1 mouse cellular context compared by ENCODE assay signal in genomic region chr7:73355229-73355628, GRCm38 (mm10).
TF ChIP-seq lines count a peak whose summit lies in the region.

No protein-coding gene starts in this region.

TF ChIP-seq in MEL, 35 proteins besides CTCF, POLR2A, EP300 and RAD21 (continued from another document):
- TF ChIP-seq NELFE (IDR thresholded peaks at IDR 0.05; ENCODE audit: low read depth, low read length) = no peak
- TF ChIP-seq MEF2A (IDR thresholded peaks at IDR 0.05; ENCODE audit: extremely low read depth, insufficient replicate concordance, low read depth, low read length, poor library complexity, severe bottlenecking) = no peak
- peak; percentile 51; the same call in 1 of the 2 replicates for TF ChIP-seq MYB (IDR thresholded peaks at IDR 0.05; ENCODE audit: low read depth, low read length)
- no peak for TF ChIP-seq SMC3 (IDR thresholded peaks at IDR 0.05; ENCODE audit: low read depth, low read length)
- TF ChIP-seq MAFK (IDR thresholded peaks at IDR 0.05; ENCODE audit: borderline replicate concordance, low read depth, low read length) = no peak
- no peak for TF ChIP-seq TBP (IDR thresholded peaks at IDR 0.05; ENCODE audit: low read depth, low read length)
- TF ChIP-seq POLR2AphosphoS5 (IDR thresholded peaks at IDR 0.05; ENCODE audit: borderline replicate concordance, low read depth, low read length) = no peak
- no peak for TF ChIP-seq ZC3H11A (IDR thresholded peaks at IDR 0.05; ENCODE audit: low read depth, low read length)
- no peak for TF ChIP-seq ZMIZ1 (IDR thresholded peaks at IDR 0.05; ENCODE audit: low read depth, low read length)
- 0 out of 2 replicates have a peak, but pooled peaks have one; percentile 17 for TF ChIP-seq HCFC1 (IDR thresholded peaks at IDR 0.05; ENCODE audit: low read depth, low read length)
- peak; percentile 62 for TF ChIP-seq RCOR1 (IDR thresholded peaks at IDR 0.05; ENCODE audit: low read depth, low read length)
- no peak for TF ChIP-seq POLR2AphosphoS2 (IDR thresholded peaks at IDR 0.05; ENCODE audit: low read length)
- TF ChIP-seq USF2 (IDR thresholded peaks at IDR 0.05; ENCODE audit: borderline replicate concordance in 1 of 2, insufficient read depth in 1 of 2, low read depth in 1 of 2, low read length in 2 of 2) = no peak
- TF ChIP-seq ETS1 (IDR thresholded peaks at IDR 0.05; ENCODE audit: low read depth, low read length) = peak; percentile 90
- TF ChIP-seq MAX (IDR thresholded peaks at IDR 0.05; ENCODE audit: low read length) = peak; percentile 64
- peak; percentile 54 for TF ChIP-seq GATA1 (IDR thresholded peaks at IDR 0.05; ENCODE audit: low read depth, low read length)
- no peak for TF ChIP-seq KAT2A (conservative IDR thresholded peaks at IDR 0.05; ENCODE audit: low read depth, low read length)
- no peak for TF ChIP-seq E2F4 (IDR thresholded peaks at IDR 0.05; ENCODE audit: borderline replicate concordance, low read depth, low read length)
- no peak for TF ChIP-seq UBTF (IDR thresholded peaks at IDR 0.05; ENCODE audit: borderline replicate concordance, insufficient read depth, low read depth, low read length)
- TF ChIP-seq USF1 (IDR thresholded peaks at IDR 0.05; ENCODE audit: low read depth, low read length) = peak; percentile 35; the same call in 1 of the 2 replicates
- no peak for TF ChIP-seq CHD1 (IDR thresholded peaks at IDR 0.05; ENCODE audit: low read depth, low read length)
- TF ChIP-seq MXI1 (IDR thresholded peaks at IDR 0.05; ENCODE audit: low read depth, low read length) = peak; percentile 86
- no peak for TF ChIP-seq JUND (IDR thresholded peaks at IDR 0.05; ENCODE audit: low read depth, low read length)
- TF ChIP-seq TAL1 (IDR thresholded peaks at IDR 0.05; ENCODE audit: low read length) = peak; percentile 32; the same call in 1 of the 2 replicates
- TF ChIP-seq TCF12 (IDR thresholded peaks at IDR 0.05; ENCODE audit: low read depth, low read length) = peak; percentile 90
- peak; percentile 98 for TF ChIP-seq BHLHE40 (IDR thresholded peaks at IDR 0.05; ENCODE audit: borderline replicate concordance, low read depth, low read length)
- TF ChIP-seq MAZ (IDR thresholded peaks at IDR 0.05; ENCODE audit: low read depth, low read length) = no peak
- TF ChIP-seq CHD2 (IDR thresholded peaks at IDR 0.05; ENCODE audit: low read length) = no peak
